Mouse (Mus musculus): ENCODE measurements at regions not wholly inside any gene's neighbourhood (a gene's known extent, or its start where the extent isn't known, plus 50 kb on each side); places are given as distances from the start of the nearest gene placed in this dataset.

- DNase-seq (ENCODE audit: low spot score) = no peak
Observed at GRCm38 (mm10) chr1:128672306-128672705, 80.2 kb upstream of the Cxcr4 start.

- no peak for DNase-seq (ENCODE audit: low spot score)
Observed at GRCm38 (mm10) chr1:128671495-128671894, 79.4 kb upstream of the Cxcr4 start.

- DNase-seq (ENCODE audit: low spot score) = no peak
Observed at GRCm38 (mm10) chr1:128671016-128671415, 78.9 kb upstream of the Cxcr4 start.

- no peak for DNase-seq (ENCODE audit: low spot score)
Observed at GRCm38 (mm10) chr1:128669241-128669666, 77.2 kb upstream of the Cxcr4 start.

GRCm38 (mm10) chr1:128668718-128669117 is 76.6 kb upstream of the Cxcr4 start:
- no peak for DNase-seq (ENCODE audit: low spot score)

- DNase-seq (ENCODE audit: low spot score) = no peak
Observed at GRCm38 (mm10) chr1:128667121-128667762, 75.1 kb upstream of the Cxcr4 start.

- DNase-seq (ENCODE audit: low spot score) = no peak
Observed at GRCm38 (mm10) chr1:128663207-128663606, 71.1 kb upstream of the Cxcr4 start.

GRCm38 (mm10) chr1:128659857-128660256 is 67.8 kb upstream of the Cxcr4 start:
- no peak for DNase-seq (ENCODE audit: low spot score)

GRCm38 (mm10) chr1:128658802-128659201 is 66.7 kb upstream of the Cxcr4 start:
- DNase-seq (ENCODE audit: low spot score) = no peak

- no peak for DNase-seq (ENCODE audit: low spot score)
Observed at GRCm38 (mm10) chr1:128654099-128654862, 62.2 kb upstream of the Cxcr4 start.

- no peak for DNase-seq (ENCODE audit: low spot score)
Observed at GRCm38 (mm10) chr1:128650596-128650995, 58.5 kb upstream of the Cxcr4 start.

GRCm38 (mm10) chr1:128649490-128650178 is 57.5 kb upstream of the Cxcr4 start:
- no peak for DNase-seq (ENCODE audit: low spot score)

GRCm38 (mm10) chr1:128643316-128643776 is 51.3 kb upstream of the Cxcr4 start:
- no peak for DNase-seq (ENCODE audit: low spot score)

GRCm38 (mm10) chr1:128642212-128642611 is 50.1 kb upstream of the Cxcr4 start:
- no peak for DNase-seq (ENCODE audit: low spot score)
